Mouse (Mus musculus): Measurements from ENCODE around the gene Casp4.
A peak's percentile ranks its signal among the peaks of the same experiment; 100 is the strongest.

The Casp4 gene

DNA sequence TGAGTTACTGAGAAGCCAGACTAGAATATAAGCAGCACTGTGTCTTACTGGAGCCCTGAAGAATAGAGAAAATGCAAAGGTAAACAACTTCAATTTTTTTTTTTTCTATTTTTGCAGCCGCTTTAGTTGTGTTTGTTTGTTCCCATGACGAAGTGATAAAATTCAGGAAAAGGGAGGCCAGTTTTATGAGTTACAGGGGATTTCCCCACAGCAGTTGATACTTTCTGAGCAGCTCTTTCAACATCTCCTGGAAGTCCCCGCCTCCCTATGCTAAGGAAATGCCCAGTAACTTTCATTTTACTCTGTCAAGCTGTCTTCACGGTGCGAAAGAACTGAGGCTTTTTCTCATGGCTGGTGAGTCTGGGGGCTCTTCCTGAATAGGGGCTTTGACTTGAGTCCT lies at the start of gene Casp4:
TSS of gene Casp4 (plus strand) at position 268 of the 400 bp plus-strand sequence.
- DNase-seq, result no peak

DNA sequence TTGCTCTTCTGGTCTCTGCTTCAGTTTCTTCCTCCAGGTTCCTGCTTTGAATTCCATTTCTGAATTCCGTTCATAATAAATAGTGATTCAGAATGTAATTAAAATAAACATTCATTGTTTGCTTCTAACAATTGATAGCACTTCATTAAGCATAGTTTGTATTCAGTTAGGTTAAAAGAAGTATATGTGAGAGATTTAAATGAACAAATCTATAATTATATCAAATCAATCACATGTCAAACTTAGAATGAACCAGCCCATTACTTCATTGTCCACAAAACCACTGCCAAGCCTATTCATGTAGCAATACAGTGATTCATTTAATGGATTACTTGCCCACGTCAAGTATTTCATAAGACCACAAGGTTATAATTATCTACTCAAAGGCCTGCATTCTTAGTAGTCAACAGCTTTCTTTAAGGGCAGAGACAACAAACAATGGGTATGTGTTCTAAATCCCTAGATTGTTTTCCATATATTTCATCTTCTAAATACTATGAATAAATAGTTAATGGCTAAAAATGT lies 44.6 kb upstream of the Casp4 start:
- peak; percentile 1 for DNase-seq

DNA sequence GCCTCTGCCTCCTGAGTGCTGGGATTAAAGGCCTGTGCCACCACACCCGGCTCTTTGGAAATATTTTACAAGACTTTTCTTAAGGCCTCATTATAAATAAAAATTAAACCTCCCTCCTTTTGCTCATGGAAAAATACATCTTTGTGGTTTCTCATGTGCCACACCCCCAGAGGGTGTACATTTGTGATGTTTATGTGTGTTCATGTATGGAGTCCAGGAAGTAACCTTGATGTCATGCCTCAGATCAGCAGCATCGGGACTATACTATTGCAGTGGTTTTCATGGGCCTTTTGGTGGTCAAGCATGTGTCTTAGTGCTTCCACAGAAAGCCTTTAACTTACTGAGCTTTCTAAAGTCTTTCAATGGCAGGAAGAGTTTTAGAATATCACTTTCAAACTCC lies 38.4 kb upstream of the Casp4 start:
- no peak for DNase-seq

DNA sequence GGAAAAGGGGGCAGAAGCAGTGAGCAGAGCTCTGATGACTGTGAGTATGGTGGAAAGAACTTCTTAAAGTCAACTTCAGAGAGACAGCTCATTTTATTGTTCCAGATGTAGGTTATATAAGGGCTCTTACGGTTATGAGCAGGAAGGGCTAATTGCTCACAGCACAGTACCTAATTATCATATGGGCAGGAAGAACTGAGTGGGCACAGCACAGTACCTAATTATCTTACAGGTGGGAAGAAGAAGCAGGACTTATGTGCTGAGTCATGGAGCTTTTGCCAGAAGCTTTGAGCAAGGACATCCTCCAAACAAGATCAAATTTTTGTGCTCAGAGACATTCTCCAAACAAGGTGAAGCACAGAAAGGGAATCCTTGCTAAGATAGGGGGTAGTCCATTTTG lies 37.7 kb upstream of the Casp4 start:
- DNase-seq, result no peak

DNA sequence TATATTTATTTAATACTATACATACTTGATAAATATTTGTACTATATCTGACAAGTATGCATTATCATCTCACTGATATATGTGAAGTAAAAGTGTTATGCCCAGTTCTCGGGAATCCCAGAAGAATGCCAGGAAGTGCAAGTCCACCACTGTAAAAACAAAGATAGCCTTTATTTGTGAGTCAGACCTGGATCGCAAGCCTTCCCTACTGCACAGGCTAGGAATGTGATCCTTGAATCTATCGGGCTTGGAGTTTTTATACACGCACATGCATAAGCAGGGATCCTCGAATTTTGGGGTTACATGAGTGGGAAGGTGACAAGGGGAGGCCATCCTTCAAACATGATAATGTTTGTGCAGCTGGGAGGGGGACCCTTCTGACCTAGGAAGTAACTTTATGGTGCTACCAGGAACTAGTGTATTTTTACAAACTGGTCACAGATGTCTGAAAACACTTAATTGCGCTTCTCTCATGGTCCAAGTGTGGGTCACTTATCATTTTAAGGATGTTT lies 37.2 kb upstream of the Casp4 start:
- DNase-seq, result no peak

DNA sequence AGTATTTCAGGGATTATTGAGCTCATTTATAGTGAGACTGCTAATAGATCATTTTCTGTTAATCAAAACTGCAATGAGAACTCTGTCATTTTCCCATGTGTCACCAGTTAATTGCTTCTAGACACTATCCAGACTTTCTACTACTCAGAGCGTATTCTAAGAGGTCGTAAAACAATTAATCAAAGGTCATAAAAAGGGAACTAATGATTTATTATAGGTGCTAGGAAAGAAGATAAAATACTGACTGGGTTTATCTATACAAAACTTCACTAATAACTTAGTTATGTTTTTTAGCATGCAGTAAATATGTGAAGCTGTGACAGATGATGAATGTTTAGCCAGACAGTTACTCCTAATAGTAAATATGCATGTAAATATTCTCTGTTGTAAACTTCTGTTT lies 22.6 kb upstream of the Casp4 start:
- no peak for DNase-seq

DNA sequence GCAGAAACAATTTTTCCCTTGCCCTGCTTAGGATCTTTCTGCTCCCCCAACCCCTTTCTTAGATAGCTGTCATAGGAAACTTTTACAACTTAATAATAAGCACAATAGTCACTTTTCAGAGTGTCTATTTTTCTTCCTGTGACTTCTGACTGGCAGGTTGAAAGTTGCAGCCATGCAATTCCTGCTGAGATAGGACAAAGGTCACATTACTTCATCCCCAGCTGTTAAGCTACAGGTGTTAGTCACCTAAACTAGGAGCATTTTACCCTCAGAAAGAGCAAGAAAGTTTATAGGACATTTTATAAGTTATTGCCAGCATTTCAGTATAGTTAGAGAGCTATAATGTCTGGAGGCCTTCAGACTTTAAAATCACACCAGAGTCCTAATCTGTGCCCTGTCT lies 22.0 kb upstream of the Casp4 start:
- DNase-seq, result no peak

DNA sequence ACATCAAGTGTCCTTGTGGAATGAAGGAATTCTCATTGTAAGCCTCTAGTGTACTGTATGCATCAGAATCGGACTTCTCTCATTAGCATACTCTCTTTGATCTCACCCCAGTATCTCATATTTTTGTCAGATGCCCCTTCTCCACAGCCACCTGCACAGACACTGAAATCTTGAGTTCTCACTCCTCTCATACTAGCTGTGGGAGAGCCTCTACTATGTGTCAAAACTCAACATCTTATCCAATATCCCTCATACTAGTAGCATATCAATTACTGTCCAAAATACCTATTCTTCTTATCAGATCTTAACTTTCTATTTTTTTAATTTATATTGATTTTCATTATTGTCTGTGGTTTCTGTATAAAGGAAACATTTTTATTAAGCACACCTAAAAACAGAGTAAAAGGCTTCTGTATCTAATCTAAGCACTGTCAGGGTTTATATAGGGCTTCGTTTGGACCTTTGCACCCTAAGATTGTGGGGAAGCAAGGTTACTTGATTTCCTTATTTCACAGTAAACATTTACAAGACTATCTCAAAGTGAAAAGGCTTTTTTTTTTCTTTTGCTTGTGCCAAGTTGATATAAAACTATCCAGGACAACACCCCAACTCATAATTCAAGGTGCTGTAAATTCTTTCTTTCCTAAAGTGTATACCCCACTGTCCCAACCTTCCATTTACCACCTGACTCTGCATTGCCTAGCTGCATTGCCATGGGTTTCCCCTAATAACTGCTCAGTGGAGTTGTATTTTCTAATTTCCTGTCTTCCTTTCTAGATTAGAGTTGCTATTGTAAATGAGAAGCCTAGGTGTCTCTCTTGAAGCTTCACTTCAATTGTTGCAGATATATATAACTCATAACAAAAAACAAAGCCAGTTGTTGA lies 12.0 kb upstream of the Casp4 start:
- DNase-seq, result no peak

DNA sequence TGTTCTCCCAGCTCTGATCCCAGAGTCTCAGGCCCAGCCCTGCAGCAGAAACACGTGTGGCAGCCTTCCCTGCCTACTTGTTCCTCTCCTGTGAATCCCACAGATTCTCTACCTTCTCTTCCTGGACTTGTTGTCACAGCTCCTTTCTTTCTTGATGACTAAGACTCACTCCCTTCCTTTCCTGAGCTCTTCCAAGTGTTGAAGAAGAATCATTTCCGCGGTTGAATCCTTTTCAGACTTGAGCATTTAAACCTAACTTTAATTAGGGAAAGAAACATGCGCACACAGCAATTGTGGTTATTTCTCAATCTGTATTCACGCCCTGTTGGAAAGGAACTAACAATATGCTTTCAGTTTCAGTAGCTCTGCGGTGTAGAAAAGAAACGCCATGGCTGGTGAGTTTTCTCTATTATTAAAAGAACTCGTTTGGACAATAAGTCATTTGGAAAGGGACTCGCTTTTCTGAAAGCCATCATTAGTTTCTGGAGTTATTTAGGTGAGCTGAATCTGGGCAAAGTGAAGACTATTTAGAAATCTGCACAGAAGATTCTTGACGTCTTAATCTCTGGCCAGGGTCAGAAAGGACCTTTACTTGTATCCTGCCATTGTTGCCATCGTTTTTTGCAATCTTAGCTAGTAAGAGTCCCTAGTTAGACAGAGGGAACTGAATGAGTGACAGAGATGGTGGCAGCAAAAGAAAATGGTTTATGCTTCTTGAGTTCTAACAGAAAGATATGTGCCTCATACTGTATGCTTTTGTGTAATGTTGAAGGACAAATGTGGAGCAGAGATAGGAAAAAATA lies 10.1 kb upstream of the Casp4 start, which contains the start of gene Casp1:
TSS of gene Casp1 (plus strand) at position 189 of the 803 bp plus-strand sequence.
- DNase-seq, result no peak

DNA sequence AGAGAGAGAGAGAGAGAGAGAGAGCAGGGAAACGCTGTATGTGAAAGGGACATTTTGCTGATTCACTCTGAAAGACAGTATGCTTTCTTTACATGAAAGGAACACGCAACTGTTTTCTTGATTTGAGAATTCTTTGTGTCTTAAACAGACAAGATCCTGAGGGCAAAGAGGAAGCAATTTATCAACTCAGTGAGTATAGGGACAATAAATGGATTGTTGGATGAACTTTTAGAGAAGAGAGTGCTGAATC lies 9.6 kb upstream of the Casp4 start:
- DNase-seq, result no peak

DNA sequence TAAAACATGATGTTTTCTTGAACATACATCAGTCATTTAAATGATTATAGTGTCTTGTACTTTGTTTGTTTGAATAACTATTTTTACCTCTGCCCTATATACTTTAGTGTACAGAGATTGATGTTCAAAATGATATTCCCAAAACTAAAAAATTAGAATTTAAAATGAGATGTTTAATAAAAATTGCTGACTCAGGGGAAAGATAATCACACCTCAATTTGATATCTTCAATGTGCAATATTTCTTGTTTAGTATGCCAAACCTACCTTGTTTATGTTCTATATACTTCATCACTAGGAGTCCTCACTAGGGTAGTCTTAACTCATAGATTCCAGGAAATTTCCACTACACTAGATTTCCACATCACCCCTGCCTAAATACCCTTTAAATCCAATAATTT lies 1.5 kb downstream of the Casp4 start:
- no peak for DNase-seq

DNA sequence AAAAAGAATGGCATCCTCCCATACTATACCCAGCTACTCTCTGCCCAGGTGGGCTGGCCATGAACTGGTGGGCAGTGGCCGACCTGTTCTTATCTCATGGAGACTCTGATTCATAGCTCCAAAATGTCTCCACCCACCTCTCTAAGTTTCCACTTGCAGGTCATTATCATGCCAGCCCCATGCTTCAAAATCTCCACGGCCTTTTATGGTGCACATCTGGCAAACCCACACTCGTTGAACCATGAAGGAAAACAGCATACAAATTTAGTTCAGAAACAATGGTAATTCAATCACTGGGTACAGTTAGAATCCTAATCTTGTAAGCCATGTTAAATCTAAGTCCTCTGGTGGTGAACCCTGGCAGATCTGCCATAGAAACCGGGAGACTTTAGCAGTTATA lies 2.8 kb downstream of the Casp4 start:
- no peak for DNase-seq

DNA sequence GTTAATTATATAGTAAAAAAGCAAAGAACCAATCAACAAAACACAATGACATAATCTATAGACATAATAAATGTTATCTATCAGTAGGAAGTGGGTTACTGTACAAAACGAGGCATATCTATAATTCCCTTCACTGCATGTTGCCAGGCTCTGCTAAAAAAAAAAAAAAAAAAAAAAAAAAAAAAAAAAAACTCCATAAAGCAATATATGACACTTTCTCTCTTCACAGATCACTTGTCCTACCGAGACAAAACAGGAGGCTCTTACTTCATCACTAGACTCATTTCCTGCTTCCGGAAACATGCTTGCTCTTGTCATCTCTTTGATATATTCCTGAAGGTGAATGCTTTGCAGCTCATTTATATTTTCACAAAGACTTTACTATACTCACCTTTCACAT lies 19.6 kb downstream of the Casp4 start:
- DNase-seq, result no peak

DNA sequence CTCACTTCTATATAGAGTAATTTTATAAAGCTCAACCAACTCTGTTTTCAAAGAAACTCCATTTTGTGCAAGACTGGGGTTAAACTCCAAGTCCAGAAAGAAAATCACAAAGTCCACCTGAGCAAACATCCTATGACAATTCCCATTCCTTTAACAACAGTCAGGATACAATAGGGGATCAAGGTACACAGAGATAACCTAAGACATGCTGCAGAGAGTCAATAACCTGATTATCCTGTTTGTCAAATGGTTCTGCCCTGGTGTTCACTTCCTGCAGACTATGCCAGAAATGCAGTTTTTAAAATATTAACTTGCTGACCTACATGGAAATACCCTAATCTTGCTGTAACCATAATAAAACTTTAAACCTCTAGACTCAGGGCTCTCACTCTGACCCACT lies 23.8 kb downstream of the Casp4 start:
- DNase-seq, result no peak

DNA sequence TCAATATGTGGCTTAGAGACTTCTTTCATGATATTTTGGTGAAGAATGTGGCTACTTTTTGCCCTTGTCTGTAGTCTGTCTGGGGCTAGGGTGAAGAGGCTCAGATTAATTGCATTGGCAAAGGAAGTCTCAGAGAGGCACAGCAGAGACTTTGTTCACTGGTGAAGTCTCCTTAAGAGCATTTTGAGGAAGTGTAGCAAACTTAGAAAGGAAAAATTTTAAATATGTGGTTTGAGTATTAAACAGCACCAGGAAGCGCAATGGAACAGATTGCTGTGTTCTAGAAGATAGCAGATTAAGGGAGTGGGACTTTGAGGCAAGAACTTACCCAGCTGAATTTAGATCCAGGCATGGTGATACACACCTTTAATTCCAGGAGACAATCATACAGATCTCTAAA lies 24.8 kb downstream of the Casp4 start:
- DNase-seq, result no peak

DNA sequence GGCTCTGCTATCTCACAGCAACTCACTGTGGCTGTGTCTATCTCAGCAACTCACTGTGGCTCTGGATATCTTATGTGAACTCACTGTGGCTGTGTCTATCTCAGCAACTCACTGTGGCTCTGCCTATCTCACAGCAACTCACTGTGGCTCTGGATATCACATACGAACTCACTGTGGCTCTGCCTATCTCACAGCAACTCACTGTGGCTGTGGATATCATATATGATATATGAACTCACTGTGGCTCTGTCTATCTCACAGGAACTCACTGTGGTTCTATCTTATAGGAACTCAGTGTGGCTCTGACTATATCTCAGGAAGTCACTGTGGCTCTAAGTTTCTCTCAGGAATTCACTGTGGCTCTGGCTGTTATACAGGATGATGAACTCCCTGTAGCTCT lies 34.5 kb downstream of the Casp4 start:
- DNase-seq, result no peak

DNA sequence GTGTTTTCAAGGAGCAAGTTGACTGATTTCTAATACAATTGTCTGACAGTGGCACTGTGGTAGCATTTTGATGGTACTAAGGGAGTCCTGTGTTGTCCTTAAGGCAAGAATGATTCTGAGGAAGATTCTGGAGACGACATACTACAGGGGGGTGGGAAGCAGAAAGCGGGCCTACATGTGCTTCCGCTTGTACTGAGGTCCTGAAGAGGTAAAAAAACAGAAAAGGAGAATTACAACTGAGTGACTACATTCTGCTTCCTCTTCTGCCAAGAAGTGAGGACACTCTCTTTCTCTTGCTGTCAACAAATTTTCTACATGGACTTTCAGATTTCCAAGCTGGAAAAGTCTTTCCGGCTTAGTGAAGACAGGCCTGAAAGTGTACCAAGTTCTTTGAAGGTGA lies 35.5 kb downstream of the Casp4 start:
- no peak for DNase-seq

DNA sequence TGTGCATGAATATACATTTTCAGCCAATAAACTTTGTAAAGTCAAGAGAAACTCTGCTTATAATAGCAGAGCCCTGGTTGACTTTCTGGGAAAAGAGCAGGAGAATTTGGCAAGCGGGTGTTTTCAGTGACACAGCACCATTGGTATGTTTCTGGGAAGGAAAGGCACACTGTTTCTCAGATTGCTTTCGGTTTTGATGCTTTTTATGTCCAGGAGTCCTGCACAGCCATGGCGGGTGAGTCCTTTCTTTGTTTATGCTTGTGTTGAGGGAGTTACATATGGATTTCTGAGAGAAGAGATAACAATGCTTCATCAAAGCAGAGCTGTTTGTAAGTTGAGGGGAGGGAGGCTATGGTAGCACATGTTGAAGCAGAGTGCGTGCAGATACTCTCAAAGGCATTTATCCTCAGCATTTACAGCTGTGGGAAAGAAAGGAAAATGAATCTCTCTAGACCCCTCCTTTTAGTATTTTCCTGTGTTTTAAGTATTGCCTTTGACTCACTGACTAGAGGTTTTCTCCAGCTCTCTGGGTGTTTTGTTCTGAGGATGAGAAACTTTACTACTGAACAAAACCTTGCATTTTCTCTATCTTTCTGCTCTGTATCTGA lies 36.8 kb downstream of the Casp4 start, which contains the start of gene Casp12:
TSS of gene Casp12 (plus strand) at position 140 of the 608 bp plus-strand sequence.
- no peak for DNase-seq

DNA sequence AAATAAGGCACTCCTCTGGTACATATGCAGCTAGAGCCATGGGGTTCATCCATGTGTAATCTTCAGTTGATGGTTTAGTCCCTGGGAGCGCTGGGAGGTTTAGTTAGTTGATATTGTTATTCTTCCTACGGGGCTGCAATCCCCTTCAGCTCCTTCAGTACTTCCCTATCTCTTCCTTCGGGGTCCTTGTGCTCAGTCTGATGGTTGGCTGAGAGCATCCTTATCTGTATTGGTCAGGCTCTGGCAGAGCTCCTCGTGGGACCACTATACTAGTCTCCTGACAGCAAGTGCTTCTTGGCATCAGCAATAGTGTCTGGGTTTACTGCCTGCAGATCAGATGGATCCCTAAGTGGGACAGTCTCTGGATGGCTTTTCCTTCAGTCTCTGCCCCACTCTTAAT lies 38.8 kb downstream of the Casp4 start:
- DNase-seq, result no peak

DNA sequence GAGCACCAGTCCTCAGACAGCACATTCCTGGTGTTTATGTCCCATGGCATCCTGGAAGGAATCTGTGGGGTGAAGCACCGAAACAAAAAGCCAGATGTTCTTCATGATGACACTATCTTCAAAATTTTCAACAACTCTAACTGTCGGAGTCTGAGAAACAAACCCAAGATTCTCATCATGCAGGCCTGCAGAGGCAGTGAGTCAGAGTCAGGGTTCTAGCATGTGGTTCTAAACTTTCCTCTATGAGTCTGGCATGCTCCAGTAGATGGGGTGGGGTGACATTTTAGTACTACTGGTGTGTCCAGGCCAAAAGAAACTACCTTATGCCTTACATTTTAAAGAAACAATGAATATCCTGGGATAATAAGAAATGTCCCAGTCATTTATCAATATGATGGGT lies 45.0 kb downstream of the Casp4 start:
- DNase-seq, result no peak

DNA sequence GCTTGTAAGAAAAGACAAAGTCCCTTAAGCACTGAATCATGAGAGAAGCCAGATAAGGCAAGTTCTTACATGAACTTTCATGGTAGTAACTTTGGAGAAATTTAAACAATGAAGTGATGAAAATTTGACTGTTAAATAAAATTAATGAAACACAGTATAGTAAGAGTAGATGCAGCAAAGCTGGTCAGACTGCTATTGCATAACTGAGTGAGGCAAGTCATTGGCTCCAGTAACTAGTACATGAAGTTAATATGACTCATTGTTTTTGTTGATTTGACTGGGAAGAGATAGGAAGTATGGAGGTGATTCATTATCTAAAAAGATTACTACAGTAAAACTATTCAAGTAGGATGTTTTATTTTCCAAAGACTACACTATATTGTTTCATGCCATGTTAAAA lies 48.2 kb downstream of the Casp4 start:
- DNase-seq, result no peak

Measured in retina, postnatal 1 day (tissue).